Mouse (Mus musculus): ENCODE measurements around the gene 4930430F08Rik. TPM values are rescaled to one million over a fixed set of nuclear protein-coding genes. Genes with fewer than 3 reads are reported as not detected.
"Not testable (repeated sequence)": the region's sequence is repeated elsewhere in the genome, so short reads cannot be mapped to it uniquely, and the experiment has no call there.

The 4930430F08Rik gene
- 10 to 100 TPM; 26.2 to 29.0 TPM for total RNA-seq (2021)
- long read RNA-seq, transcript 4930430F08Rik-201 (7 exons, 2,564 nt), result major isoform, 22 of 32 reads
- long read RNA-seq, partial matches to known transcripts, result 4 of 32 reads
- long read RNA-seq, other reads (novel, unspliced or antisense), result 6 of 32 reads

DNA sequence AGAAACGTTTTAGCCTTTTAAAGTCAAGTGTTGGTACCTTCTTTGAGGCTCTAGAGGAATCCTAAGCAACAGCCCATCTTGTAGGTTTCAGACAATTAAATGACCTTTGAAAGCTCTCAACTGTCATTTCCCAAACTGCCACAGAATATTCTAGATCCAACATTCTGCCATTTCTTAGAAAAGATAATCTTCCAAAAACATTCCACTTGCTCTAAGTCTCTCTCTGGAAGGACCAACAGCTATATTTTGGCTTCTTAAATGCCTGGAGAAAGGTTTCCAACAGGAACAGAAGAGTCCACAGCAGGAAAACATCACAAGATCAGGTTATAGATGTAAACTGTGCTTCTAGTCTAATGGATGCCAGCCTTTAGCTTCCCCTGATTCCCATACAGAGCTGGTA is at the start of gene 4930430F08Rik, which contains the start of gene 1700017N19Rik:
TSS of gene 4930430F08Rik (minus strand) at position 101 of the 400 bp plus-strand sequence.
TSS of gene 1700017N19Rik (plus strand) at position 162 of the 400 bp plus-strand sequence.
- no peak for DNase-seq (ENCODE audit: low spot score in 2 of 2)

DNA sequence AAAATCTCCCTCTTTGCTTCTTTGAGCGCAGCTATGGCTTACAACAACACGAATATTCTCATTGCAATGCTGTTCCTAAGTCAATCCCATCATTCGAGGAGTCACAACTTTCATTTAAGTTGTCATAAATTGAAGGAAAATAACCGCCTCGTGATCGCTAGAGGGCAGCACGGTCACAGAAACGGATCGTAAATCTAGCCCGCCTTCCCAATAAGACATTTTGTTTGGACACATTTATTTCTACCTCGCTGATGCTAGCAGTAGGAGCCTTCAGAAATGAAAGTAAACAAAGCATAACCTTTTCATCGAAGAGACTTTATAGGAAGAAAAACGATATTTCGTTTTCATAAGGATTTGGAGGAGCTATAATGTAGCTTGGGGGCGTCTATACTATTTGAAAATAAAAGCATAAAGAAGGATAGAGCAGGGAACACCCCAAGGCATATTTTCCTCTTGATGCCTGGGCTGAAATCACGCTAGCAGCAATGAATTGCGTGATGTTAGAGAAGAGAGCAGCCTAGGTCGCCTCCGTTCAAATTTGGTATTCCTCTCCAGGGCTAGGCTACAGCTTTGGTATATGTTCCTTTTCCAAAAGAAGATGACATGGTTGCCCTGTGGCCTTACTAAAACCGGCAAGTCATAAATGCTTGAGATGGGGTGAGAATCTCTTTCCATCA is 39.7 kb upstream of the 4930430F08Rik start:
- DNase-seq (ENCODE audit: low spot score in 2 of 2), result peak; percentile 69 to 79

- DNase-seq (ENCODE audit: low spot score in 2 of 2), result no peak
Measured at GRCm38 (mm10) chr10:100622494-100622893, 32.3 kb upstream of the 4930430F08Rik start.

DNA sequence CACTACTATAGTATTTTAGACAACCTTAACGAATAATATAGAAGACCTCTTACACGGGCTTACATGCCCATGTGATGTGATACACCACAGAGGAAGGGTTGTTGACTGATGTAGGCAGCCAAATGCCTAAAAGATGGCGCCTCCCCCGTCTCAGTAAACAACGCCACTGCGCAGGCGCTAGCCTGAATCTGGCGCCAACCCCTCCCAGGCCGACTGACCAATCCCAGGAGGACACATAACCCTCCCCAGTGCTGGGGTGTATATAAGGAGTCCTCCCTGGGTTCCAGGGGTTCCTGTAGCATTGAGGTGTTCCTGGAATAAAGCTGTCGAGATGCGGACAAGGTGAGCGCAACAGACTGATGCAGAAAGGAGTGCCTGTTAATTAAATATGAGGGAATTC is 29.8 kb upstream of the 4930430F08Rik start:
- no peak for DNase-seq (ENCODE audit: low spot score in 2 of 2)

GRCm38 (mm10) chr10:100619474-100619873 is 29.3 kb upstream of the 4930430F08Rik start:
- DNase-seq (ENCODE audit: low spot score in 2 of 2), result no peak

- DNase-seq (ENCODE audit: low spot score in 2 of 2), result peak; percentile 29 to 47
Measured at GRCm38 (mm10) chr10:100617233-100617903, 27.1 kb upstream of the 4930430F08Rik start.

- no peak for DNase-seq (ENCODE audit: low spot score in 2 of 2)
Measured at GRCm38 (mm10) chr10:100604254-100604653, 14.0 kb upstream of the 4930430F08Rik start.

- no peak for DNase-seq (ENCODE audit: low spot score in 2 of 2)
Measured at GRCm38 (mm10) chr10:100603511-100603910, 13.3 kb upstream of the 4930430F08Rik start.

DNA sequence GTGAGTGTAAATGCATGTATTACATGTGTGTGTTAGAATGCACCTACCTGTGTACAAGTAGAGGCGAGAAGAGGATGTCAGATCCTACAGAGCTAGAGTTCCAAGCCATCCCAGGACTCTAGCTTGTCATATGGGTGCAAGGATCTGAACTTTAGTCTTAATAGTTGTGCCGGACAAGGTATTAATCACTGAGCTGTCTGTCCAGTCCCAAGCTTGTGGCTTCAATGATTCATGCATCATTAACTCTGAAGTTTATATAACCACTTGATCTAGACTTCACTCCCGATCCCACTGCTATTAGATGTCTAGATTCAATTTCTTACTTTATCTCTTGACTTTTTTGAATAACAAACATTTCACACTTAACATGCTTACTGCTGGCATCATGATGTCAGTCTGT is 8.1 kb upstream of the 4930430F08Rik start:
- no peak for DNase-seq (ENCODE audit: low spot score in 2 of 2)

DNA sequence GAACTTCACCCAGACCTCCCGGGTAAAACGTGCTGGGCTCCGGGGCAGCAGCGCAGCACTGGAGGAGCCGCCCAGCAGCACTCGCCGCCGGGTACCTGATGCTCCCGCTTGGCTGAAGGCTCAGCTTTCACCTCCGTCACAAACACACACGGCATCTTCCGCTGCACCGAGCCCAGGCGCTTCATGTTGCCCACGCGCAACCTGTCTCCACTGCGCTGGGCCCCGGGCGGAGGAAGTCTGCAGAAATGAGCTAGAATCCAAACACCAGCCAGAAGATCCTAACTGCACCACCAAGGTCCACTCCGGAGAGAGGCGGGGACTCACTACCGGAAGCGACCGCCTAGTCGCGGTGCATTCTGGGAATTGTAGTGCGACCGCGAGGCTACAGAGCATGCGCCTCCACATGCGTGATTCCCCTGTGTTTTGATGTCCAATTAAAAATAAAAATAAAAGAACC is 1.3 kb downstream of the 4930430F08Rik start:
- DNase-seq (ENCODE audit: low spot score in 2 of 2), result peak; percentile 87 to 89

DNA sequence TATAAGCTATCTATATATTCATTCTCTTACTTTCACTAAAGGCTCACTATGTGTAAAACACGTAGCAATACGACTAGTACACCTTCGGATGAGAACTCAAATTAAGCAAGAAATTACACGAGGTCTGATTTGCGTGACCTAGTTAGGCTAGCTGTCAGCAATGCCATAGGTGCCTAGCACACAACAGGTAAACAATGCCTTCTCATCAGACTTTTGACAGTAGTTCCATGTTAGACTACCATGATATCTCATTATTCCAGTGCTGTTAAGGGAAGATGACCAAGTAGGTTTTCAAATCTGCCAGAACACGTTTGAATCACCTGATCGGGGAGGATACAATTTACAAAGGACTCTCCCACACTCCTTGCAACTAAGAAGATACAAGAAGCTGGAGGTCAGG is 1.7 kb downstream of the 4930430F08Rik start:
- no peak for DNase-seq (ENCODE audit: low spot score in 2 of 2)

GRCm38 (mm10) chr10:100584178-100584577 is 6.0 kb downstream of the 4930430F08Rik start:
- no peak for DNase-seq (ENCODE audit: low spot score in 2 of 2)

DNA sequence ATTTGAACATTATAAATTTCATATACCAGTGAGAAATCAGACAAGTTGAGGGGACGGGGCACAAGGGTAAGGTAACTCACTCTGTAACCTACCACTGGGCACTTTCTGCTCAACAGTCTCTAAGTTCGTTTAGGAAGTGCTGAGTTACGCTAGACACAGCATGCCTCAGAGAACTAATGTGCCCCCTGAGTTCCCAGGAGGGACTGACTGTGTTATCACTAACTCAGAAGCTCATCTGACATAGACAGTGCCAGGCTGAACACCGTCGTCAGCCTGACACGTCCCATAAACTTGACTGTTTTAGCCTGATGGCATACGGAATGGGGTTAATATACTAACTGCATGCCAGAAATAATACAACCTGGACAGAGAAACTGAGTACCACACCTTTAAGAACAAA is 14.9 kb downstream of the 4930430F08Rik start:
- no peak for DNase-seq (ENCODE audit: low spot score in 2 of 2)

GRCm38 (mm10) chr10:100574505-100575149 is 15.6 kb downstream of the 4930430F08Rik start:
- no peak for DNase-seq (ENCODE audit: low spot score in 2 of 2)

DNA sequence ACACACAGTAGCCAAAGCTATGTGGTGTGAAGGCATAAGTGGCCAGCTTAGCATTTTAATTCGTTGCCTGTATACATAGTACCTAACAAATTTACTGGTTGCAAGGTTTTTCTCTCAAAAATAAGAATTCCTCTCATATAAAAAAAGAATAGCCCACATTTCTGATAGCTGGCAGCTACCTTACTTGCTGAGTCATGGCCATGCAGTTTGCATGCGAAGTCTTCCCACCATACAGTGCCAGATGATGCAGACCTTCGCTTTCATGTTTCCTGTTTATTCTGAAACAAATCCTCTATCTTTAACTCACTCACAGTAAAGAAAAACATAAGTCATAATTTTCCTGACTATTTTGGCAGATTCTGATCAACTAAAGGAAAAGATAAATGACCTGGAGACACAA is 18.5 kb downstream of the 4930430F08Rik start:
- no peak for DNase-seq (ENCODE audit: low spot score in 2 of 2)

DNA sequence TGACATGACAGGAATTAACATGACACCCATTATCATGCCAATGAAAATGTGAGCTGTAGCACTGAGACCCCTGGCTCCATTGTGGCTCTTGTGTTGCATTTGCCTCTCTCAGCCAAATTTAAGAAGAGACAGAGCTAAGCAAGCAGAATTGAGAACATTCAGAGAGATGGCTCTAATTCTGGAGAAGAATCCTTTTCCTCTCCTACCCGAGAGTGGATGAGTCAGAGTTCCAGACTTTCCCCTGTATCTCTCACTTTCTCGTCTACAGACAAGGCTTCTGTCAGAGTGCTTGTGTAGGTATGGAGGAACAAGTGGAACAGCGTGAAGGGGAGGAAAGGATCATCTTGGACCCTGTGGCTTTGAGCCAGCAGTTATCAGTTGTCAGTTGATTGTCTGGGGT is 26.1 kb downstream of the 4930430F08Rik start:
- DNase-seq (ENCODE audit: low spot score in 2 of 2), result no peak

DNA sequence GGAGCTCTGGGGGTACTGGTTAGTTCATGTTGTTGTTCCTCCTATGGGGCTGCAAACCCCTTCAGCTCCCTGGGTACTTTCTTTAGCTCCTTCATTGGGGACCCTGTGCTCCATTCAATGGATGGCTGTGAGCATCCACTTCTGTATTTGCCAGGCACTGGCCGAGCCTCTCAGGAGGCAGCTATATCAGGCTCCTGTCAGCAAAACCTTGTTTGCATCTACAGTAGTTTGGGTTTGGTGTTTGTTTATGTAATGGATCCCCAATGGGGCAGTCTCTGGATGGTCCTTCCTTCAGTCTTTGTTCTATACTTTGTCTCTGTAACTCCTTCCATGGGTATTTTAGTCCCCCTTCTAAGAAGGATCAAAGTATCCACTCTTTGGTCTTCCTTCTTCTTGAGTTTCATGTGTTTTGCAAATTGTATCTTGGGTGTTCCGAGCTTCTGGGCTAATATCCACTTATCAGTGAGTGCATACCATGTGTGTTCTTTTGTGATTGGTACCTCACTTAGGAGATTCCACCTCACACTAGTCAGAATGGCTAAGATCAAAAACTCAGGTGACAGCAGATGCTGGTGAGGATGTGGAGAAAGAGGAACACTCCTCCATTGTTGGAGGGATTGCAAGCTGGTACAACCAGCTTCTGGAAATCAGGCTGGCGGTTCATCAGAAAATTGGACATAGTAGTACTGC is 29.9 kb downstream of the 4930430F08Rik start:
- DNase-seq (ENCODE audit: low spot score in 2 of 2), result not testable (repeated sequence)

DNA sequence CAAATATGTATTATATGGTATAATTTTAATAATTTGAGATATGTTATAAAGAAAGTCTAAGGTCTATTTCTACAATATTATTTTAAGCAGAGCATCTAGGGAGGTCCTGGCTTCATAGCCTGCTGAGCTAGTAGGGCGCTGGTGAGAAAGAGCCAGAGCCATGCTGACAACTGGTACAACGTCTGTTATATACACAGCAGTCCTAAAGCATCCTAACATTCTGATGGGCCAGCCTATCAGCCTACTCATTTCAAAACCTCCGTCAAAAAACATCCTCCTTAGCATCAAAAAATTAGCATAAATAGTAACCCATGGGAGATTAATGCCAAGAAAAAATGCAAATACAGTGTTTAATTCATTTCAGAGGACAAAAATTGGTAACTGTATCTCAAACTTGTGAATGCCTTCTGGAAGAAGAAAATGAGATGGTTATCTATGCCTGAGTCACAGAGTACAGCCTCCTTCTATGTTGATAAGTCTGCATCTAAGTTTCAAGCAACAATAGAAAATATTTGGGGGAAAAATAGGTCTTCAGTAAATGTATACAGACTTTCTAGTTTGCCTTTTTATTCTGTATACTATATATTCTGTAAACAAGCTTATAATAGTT is 33.6 kb downstream of the 4930430F08Rik start:
- no peak for DNase-seq (ENCODE audit: low spot score in 2 of 2)

DNA sequence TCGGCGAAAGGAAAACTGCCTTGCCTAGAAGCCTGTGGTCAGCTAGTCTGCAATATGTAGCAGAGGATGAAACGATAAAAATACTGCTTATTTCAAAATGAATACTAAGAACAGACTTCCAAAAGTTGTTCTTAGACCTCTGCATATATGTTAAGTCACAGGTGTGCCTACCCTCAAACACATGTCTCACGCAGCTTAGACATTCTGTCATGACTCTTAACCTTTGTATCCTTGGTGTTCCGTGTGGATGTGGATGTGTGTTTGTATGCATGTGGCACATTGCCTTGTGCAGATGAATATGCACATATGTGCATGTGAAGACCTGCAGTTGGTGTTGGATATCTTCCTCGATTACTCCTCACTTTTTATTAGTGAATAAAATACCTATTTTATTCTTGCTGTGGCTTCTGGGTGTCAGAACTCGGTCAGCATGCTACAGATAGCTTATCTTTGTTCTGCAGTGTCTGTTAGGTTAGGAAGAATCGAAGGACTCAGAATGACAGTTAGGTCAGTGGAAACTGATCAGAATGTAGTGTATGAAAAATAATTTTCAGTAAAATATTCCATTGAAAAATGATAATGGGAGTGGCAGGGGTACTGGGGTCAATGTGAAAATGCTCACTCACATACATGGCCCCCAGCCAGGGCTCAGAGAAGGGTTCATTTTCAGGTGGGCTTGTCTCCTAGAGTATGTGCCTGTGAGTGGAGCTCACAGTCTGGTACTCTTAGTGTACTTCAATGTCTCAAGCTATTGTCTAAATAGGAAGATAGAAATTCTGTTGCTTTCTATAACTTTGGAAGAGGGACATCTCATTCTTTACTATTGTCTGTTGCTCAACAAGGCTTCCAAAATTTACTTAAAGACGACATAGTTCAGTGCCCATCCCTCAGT is 65.5 kb downstream of the 4930430F08Rik start:
- DNase-seq (ENCODE audit: low spot score in 2 of 2), result no peak

GRCm38 (mm10) chr10:100522330-100522729 is 67.9 kb downstream of the 4930430F08Rik start:
- no peak for DNase-seq (ENCODE audit: low spot score in 2 of 2)

Measured in layer of hippocampus, postnatal 10 days (tissue).